Mouse (Mus musculus) CD8-positive naive resting alpha-beta T cell, adult 57 days (primary cell): ENCODE results near the gene Ccdc71. TPM values are rescaled to one million over a fixed set of nuclear protein-coding genes. Genes with fewer than 3 reads are reported as not detected.

ENCODE experiments used
- total RNA-seq: library from RNA; stranded (reverse); gene quantifications from one replicate; pipeline ENCODE4 v1.2.4, GENCODE M21; 2023

The Ccdc71 gene
- total RNA-seq, result 35.5 TPM

GRCm38 (mm10) chr9:108460319-108461178 lies at the start of gene Ccdc71:
Gene Ccdc71 (plus strand): TSS chr9:108460527.

GRCm38 (mm10) chr9:108428384-108428783 lies 31.9 kb upstream of the Ccdc71 start, which contains the start of gene Ccdc36:
Gene Ccdc36 (minus strand): TSS chr9:108428484.

GRCm38 (mm10) chr9:108436182-108436581 lies 24.1 kb upstream of the Ccdc71 start, which contains the start of gene BC048562:
Gene BC048562 (plus strand): TSS chr9:108436482.

GRCm38 (mm10) chr9:108461181-108461631 lies 879 bp downstream of the Ccdc71 start, which contains the start of gene Klhdc8b:
Gene Klhdc8b (minus strand): TSS chr9:108461581.

GRCm38 (mm10) chr9:108479721-108480351 lies 19.5 kb downstream of the Ccdc71 start, which contains the start of gene Lamb2:
Gene Lamb2 (plus strand): TSS chr9:108479736.

GRCm38 (mm10) chr9:108490559-108491285 lies 30.4 kb downstream of the Ccdc71 start, which contains the start of gene Usp19:
Gene Usp19 (plus strand): TSS chr9:108490602.

GRCm38 (mm10) chr9:108507619-108508434 lies 47.5 kb downstream of the Ccdc71 start, which contains the start of gene Qars:
Gene Qars (plus strand): TSS chr9:108507706.

Other genes starting within 250 kb of the Ccdc71 start
- 33.8 TPM for gene Dag1, start 196.6 kb upstream of the Ccdc71 start, total RNA-seq
- gene Nicn1, start 170.1 kb upstream of the Ccdc71 start, total RNA-seq, result 3.4 TPM
- gene Amt, start 163.7 kb upstream of the Ccdc71 start, total RNA-seq, result 2.9 TPM
- 365 TPM for gene Rhoa, start 154.4 kb upstream of the Ccdc71 start, total RNA-seq
- 8.1 TPM for gene Tcta, start 154.4 kb upstream of the Ccdc71 start, total RNA-seq
- gene Gpx1, start 121.6 kb upstream of the Ccdc71 start, total RNA-seq, result 217 TPM
- gene Usp4, start 112.7 kb upstream of the Ccdc71 start, total RNA-seq, result 150 TPM
- 5.4 TPM for gene 1700102P08Rik, start 67.7 kb upstream of the Ccdc71 start, total RNA-seq
- gene Ccdc36, start 32.0 kb upstream of the Ccdc71 start, total RNA-seq, result not detected
- gene BC048562, start 24.0 kb upstream of the Ccdc71 start, total RNA-seq, result not detected
- 5.8 TPM for gene Klhdc8b, start 1.1 kb downstream of the Ccdc71 start, total RNA-seq
- gene Lamb2, start 19.2 kb downstream of the Ccdc71 start, total RNA-seq, result 0.15 TPM
- gene Usp19, start 30.1 kb downstream of the Ccdc71 start, total RNA-seq, result 285 TPM
- 183 TPM for gene Qars, start 47.2 kb downstream of the Ccdc71 start, total RNA-seq
- 225 TPM for gene Qrich1, start 56.3 kb downstream of the Ccdc71 start, total RNA-seq
- 196 TPM for gene Impdh2, start 99.8 kb downstream of the Ccdc71 start, total RNA-seq
- gene Ndufaf3, start 106.9 kb downstream of the Ccdc71 start, total RNA-seq, result 22.9 TPM
- gene Dalrd3, start 109.4 kb downstream of the Ccdc71 start, total RNA-seq, result 55.2 TPM
- 29.0 TPM for gene Wdr6, start 118.2 kb downstream of the Ccdc71 start, total RNA-seq
- gene P4htm, start 137.1 kb downstream of the Ccdc71 start, total RNA-seq, result 9.7 TPM
- gene Arih2, start 188.9 kb downstream of the Ccdc71 start, total RNA-seq, result 133 TPM
- gene Slc25a20, start 201.6 kb downstream of the Ccdc71 start, total RNA-seq, result 25.3 TPM
- gene Prkar2a, start 228.8 kb downstream of the Ccdc71 start, total RNA-seq, result 10.3 TPM